Comparison of ENCODE assay signal across 7 mouse cellular contexts in genomic region chr12:76402991-76403885, GRCm38 (mm10). TPM values are rescaled to one million over a fixed set of nuclear protein-coding genes. Genes with fewer than 3 reads are reported as not detected.
DNase-seq lines count a peak whose midpoint lies in the region; ATAC-seq and TF ChIP-seq lines count a peak whose summit lies in the region.

No protein-coding gene starts in this region.

- no peaks in the 10 kb centered on the region for H3K9me3 ChIP-seq in lung, embryonic 16.5 days (ENCODE audit: control insufficient read depth, low read length)
- no peaks in the 10 kb centered on the region for H3K9me3 ChIP-seq in forebrain, embryonic 14.5 days (replicated peaks; ENCODE audit: control insufficient read depth, low read length)
- H3K9me3 ChIP-seq in limb, embryonic 11.5 days (ENCODE audit: control insufficient read depth, low read length): no peaks in the 10 kb centered on the region
- no peaks in the 10 kb centered on the region for H3K9me3 ChIP-seq in neural tube, embryonic 11.5 days (ENCODE audit: control insufficient read depth, low read length)

- WGBS in lung, embryonic 16.5 days: 1% methylated on average over 38 of the region's 54 CpGs
- WGBS in bone marrow, adult 2 months: 3% methylated on average over 54 of the region's 54 CpGs
- under 1% methylated on average over 47 of the region's 54 CpGs for WGBS in forebrain, embryonic 14.5 days
- under 1% methylated on average over 54 of the region's 54 CpGs for WGBS in limb, embryonic 11.5 days
- WGBS in neural tube, embryonic 11.5 days: under 1% methylated on average over 52 of the region's 54 CpGs

- no peaks in the 10 kb centered on the region for H3K36me3 ChIP-seq in lung, embryonic 16.5 days (ENCODE audit: control insufficient read depth, insufficient read depth, low read length)
- H3K36me3 ChIP-seq in forebrain, embryonic 14.5 days (ENCODE audit: control insufficient read depth, insufficient read depth, low read length): no peaks in the 10 kb centered on the region
- no peaks in the 10 kb centered on the region for H3K36me3 ChIP-seq in limb, embryonic 11.5 days (ENCODE audit: control insufficient read depth, insufficient read depth, low read length)
- no peaks in the 10 kb centered on the region for H3K36me3 ChIP-seq in neural tube, embryonic 11.5 days (ENCODE audit: control insufficient read depth, insufficient read depth, low read length)

- peak overlapping the region; percentile 86 for H3K9ac ChIP-seq in lung, embryonic 16.5 days (ENCODE audit: low read length)
- H3K9ac ChIP-seq in forebrain, embryonic 14.5 days (ENCODE audit: low read length): peak overlapping the region; percentile 67
- H3K9ac ChIP-seq in limb, embryonic 11.5 days (ENCODE audit: low read length): peak overlapping the region; percentile 60
- peak overlapping the region; percentile 66 for H3K9ac ChIP-seq in neural tube, embryonic 11.5 days (ENCODE audit: low read length)

- H3K4me3 ChIP-seq in lung, embryonic 16.5 days (ENCODE audit: low read length): peak overlapping the region; percentile 78
- peak overlapping the region; percentile 88 for H3K4me3 ChIP-seq in bone marrow, adult 2 months (replicated peaks; ENCODE audit: control insufficient read depth, low read depth, low read length)
- H3K4me3 ChIP-seq in forebrain, embryonic 14.5 days (ENCODE audit: low read depth, low read length): peak overlapping the region; percentile 64
- peak overlapping the region; percentile 68 for H3K4me3 ChIP-seq in limb, embryonic 11.5 days (ENCODE audit: low read depth, low read length)
- H3K4me3 ChIP-seq in neural tube, embryonic 11.5 days (ENCODE audit: low read depth, low read length): peak overlapping the region; percentile 63

- peak overlapping the region; percentile 96 for H3K27ac ChIP-seq in lung, embryonic 16.5 days (ENCODE audit: low read length)
- peak overlapping the region; percentile 95 for H3K27ac ChIP-seq in bone marrow, adult 2 months (ENCODE audit: control insufficient read depth, insufficient read depth, low read depth, low read length, poor library complexity)
- H3K27ac ChIP-seq in forebrain, embryonic 14.5 days (ENCODE audit: low read depth, low read length): peak overlapping the region; percentile 84
- no peak overlapping the region for H3K27ac ChIP-seq in limb, embryonic 11.5 days (replicated peaks; ENCODE audit: low read depth, low read length)
- H3K27ac ChIP-seq in neural tube, embryonic 11.5 days (ENCODE audit: low read depth, low read length): peak overlapping the region; percentile 78

- H3K4me1 ChIP-seq in lung, embryonic 16.5 days (replicated peaks; ENCODE audit: control insufficient read depth, insufficient read depth, low read length): peaks cover 27% of the 10 kb centered on the region
- peaks cover 2% of the 10 kb centered on the region; the same call in 1 of the 2 replicates for H3K4me1 ChIP-seq in bone marrow, adult 2 months (ENCODE audit: control insufficient read depth, insufficient read depth, low read length)
- H3K4me1 ChIP-seq in forebrain, embryonic 14.5 days (ENCODE audit: control insufficient read depth, insufficient read depth, low read length): peaks cover 9% of the 10 kb centered on the region; the same call in 1 of the 2 replicates
- no peaks in the 10 kb centered on the region for H3K4me1 ChIP-seq in limb, embryonic 11.5 days (ENCODE audit: control insufficient read depth, insufficient read depth, low read length)
- H3K4me1 ChIP-seq in neural tube, embryonic 11.5 days (ENCODE audit: control insufficient read depth, insufficient read depth, low read length): peaks cover 6% of the 10 kb centered on the region

- no peak for DNase-seq in lung, postnatal 14 days
- DNase-seq in forebrain, embryonic 14.5 days (ENCODE audit: low spot score): peak; percentile 88
- DNase-seq in limb, embryonic 11.5 days (ENCODE audit: low spot score): no peak
- DNase-seq in neural tube, embryonic 11.5 days (ENCODE audit: low spot score): peak; percentile 15
- DNase-seq in ovary, postnatal 10 days (ENCODE audit: low spot score): no peak

- TF ChIP-seq CTCF in bone marrow, adult 2 months (IDR thresholded peaks at IDR 0.05; ENCODE audit: control insufficient read depth, insufficient read depth, low read length): no peak

- H3K27me3 ChIP-seq in lung, embryonic 16.5 days (ENCODE audit: control insufficient read depth, insufficient read depth, low read depth, low read length): peaks cover 24% of the 10 kb centered on the region
- H3K27me3 ChIP-seq in forebrain, embryonic 14.5 days (replicated peaks; ENCODE audit: control insufficient read depth, insufficient read depth, low read length): peaks cover 40% of the 10 kb centered on the region
- H3K27me3 ChIP-seq in limb, embryonic 11.5 days (ENCODE audit: control insufficient read depth, insufficient read depth, low read length): peaks cover 22% of the 10 kb centered on the region
- H3K27me3 ChIP-seq in neural tube, embryonic 11.5 days (ENCODE audit: control insufficient read depth, insufficient read depth, low read length): peaks cover 36% of the 10 kb centered on the region

- peak; percentile 90 for ATAC-seq in lung, embryonic 16.5 days (ENCODE audit: low read depth)
- peak; percentile 92 for ATAC-seq in forebrain, embryonic 14.5 days
- peak; percentile 89 for ATAC-seq in limb, embryonic 11.5 days (ENCODE audit: insufficient number of reproducible peaks, low FRiP score, low TSS enrichment, low read depth)
- peak; percentile 90 for ATAC-seq in neural tube, embryonic 11.5 days (ENCODE audit: insufficient read depth, low FRiP score, low TSS enrichment)

- TF ChIP-seq POLR2A in bone marrow, adult 2 months (IDR thresholded peaks at IDR 0.05; ENCODE audit: borderline replicate concordance, control insufficient read depth, low read depth, low read length): no peak

- H3K4me2 ChIP-seq in lung, embryonic 16.5 days (ENCODE audit: low read depth, low read length): peak overlapping the region; percentile 76
- H3K4me2 ChIP-seq in forebrain, embryonic 14.5 days (ENCODE audit: low read length): peak overlapping the region; percentile 80
- peak overlapping the region; percentile 60 for H3K4me2 ChIP-seq in limb, embryonic 11.5 days (ENCODE audit: low read depth, severe bottlenecking)
- peak overlapping the region; percentile 75 for H3K4me2 ChIP-seq in neural tube, embryonic 11.5 days (ENCODE audit: low read depth)

RNA-seq across cellular contexts. Expression of gene Hspa2, which starts 0.7 kb away (rescaled TPM):
- 15.4 and 15.7 TPM in 2 replicates for polyA plus RNA-seq in lung, embryonic 16.5 days (2015; fragmentation: Nextera tagmentation; extraction: Ambion mirVana)
- polyA plus RNA-seq in bone marrow, adult 2 months (2011; ENCODE audit: insufficient read depth, insufficient read length, low replicate concordance, missing spikeins): 1.3 and 3.0 TPM in 2 replicates
- polyA plus RNA-seq in forebrain, embryonic 14.5 days (2014; fragmentation: Nextera tagmentation; extraction: Ambion mirVana): 4.5 and 5.5 TPM in 2 replicates
- 5.3 and 5.7 TPM in 2 replicates for polyA plus RNA-seq in limb, embryonic 11.5 days (2014; fragmentation: Nextera tagmentation; extraction: Ambion mirVana)
- 5.1 and 6.0 TPM in 2 replicates for polyA plus RNA-seq in neural tube, embryonic 11.5 days (2014; fragmentation: Nextera tagmentation; extraction: Ambion mirVana)

RNA-seq across cellular contexts. Expression of gene Ppp1r36, which starts 14.1 kb away (rescaled TPM):
- 9.1 and 10.4 TPM in 2 replicates for polyA plus RNA-seq in lung, embryonic 16.5 days (2015; fragmentation: Nextera tagmentation; extraction: Ambion mirVana)
- not detected in 2 replicates for polyA plus RNA-seq in bone marrow, adult 2 months (2011; ENCODE audit: insufficient read depth, insufficient read length, low replicate concordance, missing spikeins)
- polyA plus RNA-seq in forebrain, embryonic 14.5 days (2014; fragmentation: Nextera tagmentation; extraction: Ambion mirVana): 0.77 and 1.2 TPM in 2 replicates
- polyA plus RNA-seq in limb, embryonic 11.5 days (2014; fragmentation: Nextera tagmentation; extraction: Ambion mirVana): 3.5 and 3.8 TPM in 2 replicates
- polyA plus RNA-seq in neural tube, embryonic 11.5 days (2014; fragmentation: Nextera tagmentation; extraction: Ambion mirVana): 0.45 and 0.82 TPM in 2 replicates

RNA-seq across cellular contexts. Expression of gene Zbtb1, which starts 33.2 kb away (rescaled TPM):
- polyA plus RNA-seq in lung, embryonic 16.5 days (2015; fragmentation: Nextera tagmentation; extraction: Ambion mirVana): 9.8 and 10.4 TPM in 2 replicates
- 3.9 and 5.2 TPM in 2 replicates for polyA plus RNA-seq in bone marrow, adult 2 months (2011; ENCODE audit: insufficient read depth, insufficient read length, low replicate concordance, missing spikeins)
- polyA plus RNA-seq in forebrain, embryonic 14.5 days (2014; fragmentation: Nextera tagmentation; extraction: Ambion mirVana): 4.2 and 5.7 TPM in 2 replicates
- polyA plus RNA-seq in limb, embryonic 11.5 days (2014; fragmentation: Nextera tagmentation; extraction: Ambion mirVana): 11.0 and 11.2 TPM in 2 replicates
- polyA plus RNA-seq in neural tube, embryonic 11.5 days (2014; fragmentation: Nextera tagmentation; extraction: Ambion mirVana): 7.7 and 7.9 TPM in 2 replicates

RNA-seq across cellular contexts. Expression of gene Zbtb25, which starts 33.8 kb away (rescaled TPM):
- 14.6 and 16.9 TPM in 2 replicates for polyA plus RNA-seq in lung, embryonic 16.5 days (2015; fragmentation: Nextera tagmentation; extraction: Ambion mirVana)
- polyA plus RNA-seq in bone marrow, adult 2 months (2011; ENCODE audit: insufficient read depth, insufficient read length, low replicate concordance, missing spikeins): 5.5 and 7.8 TPM in 2 replicates
- polyA plus RNA-seq in forebrain, embryonic 14.5 days (2014; fragmentation: Nextera tagmentation; extraction: Ambion mirVana): 19.7 and 20.3 TPM in 2 replicates
- 19.5 and 20.6 TPM in 2 replicates for polyA plus RNA-seq in limb, embryonic 11.5 days (2014; fragmentation: Nextera tagmentation; extraction: Ambion mirVana)
- polyA plus RNA-seq in neural tube, embryonic 11.5 days (2014; fragmentation: Nextera tagmentation; extraction: Ambion mirVana): 17.5 and 17.9 TPM in 2 replicates

Comparison
In these comparisons a context has a peak if more than half of its experiments do, and no peak if none do; other contexts are left out.
1. DNase-seq: peak in forebrain, embryonic 14.5 days (single experiment) and neural tube, embryonic 11.5 days (single experiment); none in lung, postnatal 14 days (single experiment), limb, embryonic 11.5 days (single experiment) and ovary, postnatal 10 days (single experiment).
2. Peak in every context shown above with its lines, with median percentiles within 50 percentile points of each other: ATAC-seq, H3K4me2 ChIP-seq, H3K4me3 ChIP-seq and H3K9ac ChIP-seq.